Mouse (Mus musculus) mature B cell (primary cell): ENCODE measurements around the gene Nebl.

Experiments
- in situ Hi-C: fragments of 300-500 bp; cut with MboI; formaldehyde crosslinking; loops from 2 replicates; pipeline ENCODE4 v1.14.3; 2019

Nebl gene

DNA sequence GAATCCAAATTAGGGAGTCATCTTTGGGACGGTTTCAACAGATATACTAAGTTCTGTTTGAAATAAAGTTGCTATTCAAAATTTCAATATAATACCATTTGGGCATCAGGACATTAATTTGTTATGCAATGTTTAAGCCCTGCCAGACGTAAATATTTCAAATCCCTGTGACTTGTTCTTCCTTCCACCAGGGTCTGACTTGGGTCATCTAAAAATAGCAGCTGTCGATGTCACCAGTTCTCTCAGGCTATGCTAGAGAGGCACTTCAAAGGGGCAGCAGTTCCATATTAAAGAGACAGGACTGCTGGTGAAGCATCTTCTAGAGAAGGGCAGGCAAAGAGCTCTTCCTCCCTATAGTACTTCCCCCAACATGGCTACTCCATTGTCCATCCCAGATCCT, 107.3 kb downstream of the Nebl start:
- in situ Hi-C loops = no loop called here

- in situ Hi-C loops = no loop called here
Observed at GRCm38 (mm10) chr2:17610259-17610658, 121.0 kb downstream of the Nebl start.

DNA sequence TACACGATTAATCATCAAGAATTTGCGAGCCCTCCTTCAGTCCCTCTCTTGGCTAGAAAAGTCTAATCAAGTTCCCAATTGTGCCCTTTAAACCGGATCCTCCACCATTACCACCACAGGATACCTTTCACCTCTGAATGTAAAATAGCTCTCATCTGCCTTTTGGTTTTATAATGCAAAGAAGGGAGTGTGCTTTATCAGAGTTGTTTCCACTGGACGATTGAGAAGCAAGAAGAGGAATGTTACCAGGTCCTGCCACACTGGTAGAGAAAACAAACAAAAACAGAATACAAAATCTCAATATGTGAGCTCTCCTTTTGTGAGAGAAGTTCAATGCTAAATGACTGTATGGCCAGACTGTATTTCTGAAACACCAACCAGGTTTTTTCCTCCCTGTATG, 127.7 kb downstream of the Nebl start:
- in situ Hi-C loops = no loop called here

DNA sequence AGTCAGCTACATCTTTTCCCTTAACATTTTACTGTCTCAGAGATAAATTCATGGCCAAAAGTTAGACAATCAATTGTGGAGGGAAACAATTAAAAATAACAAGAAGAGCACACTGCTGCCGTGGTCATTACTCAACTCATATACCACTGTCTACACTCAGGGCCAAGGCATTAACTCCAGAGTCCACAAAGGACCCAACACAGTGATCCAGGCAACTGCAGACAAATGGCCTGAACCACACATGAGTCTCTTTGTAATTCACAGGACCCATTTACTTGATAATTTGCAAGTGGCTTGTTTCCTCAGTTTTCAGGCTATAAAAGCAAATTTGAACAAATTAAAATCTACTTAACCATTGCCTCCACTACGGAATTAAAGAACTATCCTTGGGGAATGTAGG, 130.6 kb downstream of the Nebl start:
- in situ Hi-C loops = no loop called here

DNA sequence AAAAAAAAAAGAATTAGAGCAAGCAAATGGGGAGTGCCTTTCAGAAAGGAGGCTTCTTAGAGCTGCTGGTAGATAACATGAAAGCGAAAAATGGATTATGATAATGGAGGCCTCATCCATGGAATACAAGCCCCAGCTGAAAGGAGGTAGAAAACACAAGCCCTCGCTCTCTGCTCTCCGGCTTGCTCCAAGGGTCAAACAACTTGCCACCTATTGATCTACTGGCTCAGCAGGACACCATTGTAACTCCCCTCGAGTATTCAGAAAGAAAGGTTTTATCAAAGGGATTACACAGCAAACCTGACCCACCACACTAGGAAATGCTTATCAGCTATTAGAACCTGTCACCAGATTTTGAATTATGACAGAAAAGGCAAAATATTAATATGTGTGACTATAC, 131.4 kb downstream of the Nebl start:
- in situ Hi-C loops = no loop called here

DNA sequence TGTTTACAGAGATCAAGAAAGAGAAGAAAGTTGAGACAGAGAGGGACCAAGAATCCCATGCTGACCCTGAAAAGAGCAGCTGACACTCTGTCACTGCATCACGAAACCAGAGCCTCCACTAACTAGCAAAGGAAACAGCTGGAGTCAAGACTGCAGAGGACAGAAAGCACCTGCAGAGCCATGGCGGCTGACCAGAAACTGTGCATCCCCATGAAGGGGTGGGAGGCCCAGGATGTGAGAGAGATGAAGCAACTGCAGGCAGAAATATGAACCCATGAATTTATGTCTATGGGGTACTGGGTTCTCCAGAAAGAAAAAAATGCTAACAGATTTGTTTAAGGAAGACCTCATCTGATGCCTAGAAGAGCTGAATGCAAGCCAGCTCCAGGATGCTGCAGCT, 133.3 kb downstream of the Nebl start:
- in situ Hi-C loops = no loop called here

- in situ Hi-C loops = no loop called here
Observed at GRCm38 (mm10) chr2:17589669-17590068, 141.6 kb downstream of the Nebl start.

GRCm38 (mm10) chr2:17585329-17585992, 145.8 kb downstream of the Nebl start:
- in situ Hi-C loops = no loop called here

GRCm38 (mm10) chr2:17575648-17576047, 155.6 kb downstream of the Nebl start:
- in situ Hi-C loops = no loop called here

DNA sequence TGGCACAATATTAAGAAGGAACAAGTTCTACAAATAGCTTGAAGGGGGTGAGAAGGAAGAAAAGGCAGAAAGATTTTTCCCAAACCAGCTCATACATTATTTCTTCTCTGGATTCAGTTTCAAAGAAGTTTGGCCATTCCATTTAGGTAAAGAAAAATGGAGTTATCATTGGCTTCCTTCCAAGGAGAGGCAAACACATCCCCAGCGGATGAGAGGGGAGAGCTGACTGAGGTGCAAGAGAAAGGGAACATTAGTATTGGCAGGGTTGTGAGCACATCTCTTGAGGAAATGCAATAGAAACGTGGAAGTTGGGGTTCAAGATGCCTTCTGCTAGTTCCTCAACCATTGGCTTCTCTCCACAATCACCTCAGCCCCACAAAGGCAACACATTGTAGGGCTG, 159.5 kb downstream of the Nebl start:
- in situ Hi-C loops = no loop called here

DNA sequence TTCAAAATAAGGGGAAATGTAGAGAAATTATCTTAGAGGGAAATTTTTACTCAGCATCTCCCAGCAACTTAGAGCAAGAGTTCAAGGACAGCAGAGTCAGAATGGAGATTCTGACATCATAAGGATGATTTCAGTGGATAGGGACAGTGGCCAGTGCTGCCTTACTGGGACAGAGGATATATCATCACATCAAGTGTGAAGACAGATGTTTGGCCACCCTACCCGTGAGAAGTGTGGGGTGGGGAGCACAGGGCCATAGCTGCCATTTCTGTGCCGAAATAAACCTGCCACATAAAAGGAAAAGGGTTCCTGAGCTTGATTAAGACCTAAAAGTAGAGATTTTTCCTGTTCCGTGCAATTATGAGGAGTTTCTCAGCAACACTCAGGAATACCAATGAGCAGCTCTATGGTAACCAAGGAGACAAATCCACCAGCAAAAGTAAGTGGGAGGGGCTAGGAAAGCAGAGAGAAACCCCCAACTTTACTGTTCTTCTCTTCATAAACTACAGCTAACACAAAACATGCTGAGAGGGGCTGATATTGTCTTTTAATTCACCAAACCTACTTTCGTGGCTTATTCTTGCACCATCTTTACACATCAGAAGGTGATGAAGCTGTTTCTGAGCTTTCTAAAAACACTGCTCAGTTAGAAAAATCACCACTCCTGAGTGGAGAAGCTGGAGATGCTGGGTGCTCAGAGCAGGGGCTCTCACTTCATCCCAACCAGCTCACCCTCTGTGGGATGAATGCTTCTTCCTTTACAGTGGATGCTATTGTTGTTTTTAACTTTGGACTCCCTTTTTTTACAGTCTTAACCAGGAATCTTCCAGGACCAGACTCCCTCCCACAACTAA, 172.1 kb downstream of the Nebl start:
- in situ Hi-C loops = no loop called here

DNA sequence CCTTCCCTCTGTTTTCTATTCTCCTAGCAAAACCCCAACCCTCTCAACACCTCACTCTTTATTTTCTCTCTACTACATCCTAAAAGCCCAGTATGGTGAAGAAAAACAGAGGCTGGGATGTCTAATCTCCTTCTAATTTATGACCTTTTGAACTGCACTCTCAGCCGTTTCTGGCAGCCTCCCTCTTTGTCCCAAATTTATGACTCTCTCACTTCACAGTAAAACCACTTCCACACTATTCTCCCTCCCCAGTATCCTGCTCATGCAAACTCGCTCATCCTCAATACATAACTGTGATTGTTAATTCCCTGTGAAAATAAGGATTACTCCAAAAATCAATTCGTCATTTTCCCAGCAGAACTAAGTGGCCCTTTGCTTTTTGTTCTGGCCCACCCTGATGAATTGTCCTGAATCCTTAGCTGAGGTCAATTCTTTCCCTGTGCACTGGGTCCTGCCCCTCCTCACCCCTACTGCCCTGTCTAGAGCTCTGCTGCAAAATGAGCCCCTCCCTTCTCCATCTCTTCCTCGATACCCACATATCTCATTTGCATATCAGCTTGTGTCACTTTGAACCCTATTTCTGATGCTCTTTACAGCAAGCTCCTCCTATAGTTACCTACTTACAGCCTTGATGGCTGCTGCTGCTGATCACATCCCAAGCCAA, 181.2 kb downstream of the Nebl start:
- in situ Hi-C loops = no loop called here

DNA sequence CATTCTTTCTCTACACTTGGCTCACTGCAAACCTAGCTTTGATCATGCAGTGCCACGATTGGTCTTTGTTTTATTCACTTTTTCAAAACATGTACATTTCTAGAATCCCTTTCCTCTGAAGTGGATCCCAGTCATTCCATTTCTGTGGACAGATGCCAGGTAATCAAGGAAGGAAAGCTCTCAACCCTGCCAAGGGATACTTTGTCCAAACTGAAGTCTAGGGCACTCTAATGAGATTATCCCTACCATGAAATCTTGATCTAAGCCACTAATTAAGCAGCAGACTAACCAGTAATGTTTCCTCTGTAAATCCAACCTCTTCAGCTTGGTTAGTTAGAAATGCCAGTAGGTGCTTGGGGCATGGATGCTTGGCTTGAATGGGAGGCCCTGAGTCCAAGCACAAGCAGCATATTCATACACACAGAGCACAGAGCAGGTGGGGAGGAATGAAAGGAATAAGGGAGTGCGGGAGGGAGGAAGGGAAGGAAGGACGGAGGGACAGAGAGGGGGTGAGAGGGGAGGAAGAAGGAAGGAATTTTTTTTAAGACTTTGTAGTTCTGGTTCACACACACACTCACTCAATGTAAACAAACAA, 184.8 kb downstream of the Nebl start:
- in situ Hi-C loops = no loop called here

DNA sequence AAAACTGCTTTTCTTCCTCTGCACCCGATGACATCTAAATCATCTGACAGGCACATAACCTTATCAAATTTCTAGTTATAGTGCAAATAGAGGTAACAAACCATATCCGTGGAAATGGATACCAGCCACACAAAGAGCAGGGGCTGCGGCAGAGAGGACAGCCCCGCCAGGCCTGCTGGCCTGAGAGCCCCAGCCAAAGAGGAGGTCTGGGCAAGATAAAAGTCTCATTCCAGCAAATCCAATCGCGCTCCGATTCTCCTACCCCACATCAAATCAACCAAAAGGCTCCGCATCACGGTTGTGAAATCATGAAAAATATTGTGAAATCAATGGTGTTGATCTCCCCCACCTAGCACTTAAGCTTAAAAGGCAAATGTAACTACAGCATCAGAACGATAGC, 191.5 kb downstream of the Nebl start:
- in situ Hi-C loops = no loop called here

DNA sequence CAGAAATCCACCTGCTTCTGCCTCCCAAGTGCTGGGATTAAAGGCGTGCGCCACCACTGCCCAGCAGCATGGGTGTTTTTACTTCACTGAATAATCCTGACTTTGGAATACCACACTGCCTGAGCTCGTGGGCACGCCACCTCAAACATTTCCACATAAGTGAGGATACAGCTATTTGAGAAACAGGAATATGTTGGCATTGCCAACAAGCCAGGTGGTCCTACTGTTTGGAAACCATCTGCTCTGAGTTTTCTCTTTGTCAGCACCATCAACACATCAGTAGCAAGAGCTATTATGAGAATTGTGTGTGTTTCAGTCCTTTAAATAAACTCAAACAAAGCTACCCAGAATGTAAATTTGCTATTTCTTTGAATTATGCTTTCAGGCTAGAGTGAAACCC, 192.8 kb downstream of the Nebl start:
- in situ Hi-C loops = no loop called here

GRCm38 (mm10) chr2:17531355-17532105, 199.7 kb downstream of the Nebl start:
- in situ Hi-C loops = no loop called here

- in situ Hi-C loops = no loop called here
Observed at GRCm38 (mm10) chr2:17525739-17526526, 205.3 kb downstream of the Nebl start.

DNA sequence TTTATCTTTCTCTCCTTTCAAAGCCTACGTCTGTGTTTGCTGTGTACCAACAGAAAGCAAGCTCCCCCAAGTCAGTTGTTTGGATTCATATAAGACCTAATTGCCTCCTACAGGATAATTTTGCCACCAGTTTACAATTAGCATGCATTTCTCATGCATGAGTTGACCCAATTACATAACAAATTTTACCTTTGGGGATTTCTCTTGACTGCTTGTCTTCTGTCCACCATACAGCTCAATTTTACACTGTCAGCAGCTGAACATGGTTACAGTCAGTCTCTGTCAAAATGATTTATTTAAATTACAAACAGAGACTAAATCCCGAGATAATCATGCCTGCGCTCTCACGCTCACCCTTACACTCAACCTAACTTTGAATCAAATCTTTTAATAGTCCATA, 206.1 kb downstream of the Nebl start:
- in situ Hi-C loops = no loop called here

DNA sequence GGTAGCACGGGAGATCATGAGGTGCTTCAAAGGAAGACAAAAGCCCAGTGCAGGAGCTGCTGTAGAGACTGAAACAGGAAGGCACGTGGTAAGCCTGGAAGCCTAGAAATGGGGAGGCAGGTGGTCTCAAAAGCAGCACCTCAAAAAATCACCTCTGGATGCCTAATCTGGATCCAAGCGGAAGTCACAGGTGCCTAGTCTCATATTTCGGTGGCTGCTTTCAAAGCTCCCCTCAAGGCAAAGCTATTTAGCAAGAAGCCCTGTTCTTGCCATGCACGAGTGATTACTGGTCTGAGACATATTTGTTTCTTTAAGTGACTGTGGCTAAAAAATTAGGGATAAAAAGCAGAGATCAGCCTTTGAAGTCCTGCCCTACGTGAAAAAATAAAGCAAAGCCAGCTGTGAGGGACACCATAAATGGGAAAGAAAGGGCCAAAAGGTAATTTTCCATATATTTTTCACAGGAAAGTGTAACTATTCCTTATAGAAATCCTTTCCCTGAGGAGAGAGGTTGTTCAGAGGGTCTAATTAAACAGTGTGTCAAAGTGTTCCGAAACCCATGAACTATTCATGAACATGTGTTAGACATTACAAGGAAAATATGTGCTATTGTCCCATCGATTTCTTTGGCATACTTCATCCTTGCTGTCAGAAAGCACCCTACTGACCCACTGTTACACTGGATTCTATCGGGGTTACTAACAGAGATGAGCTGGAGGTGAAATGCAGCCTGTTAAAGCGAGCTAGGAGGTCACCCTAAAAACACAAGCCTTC, 206.9 kb downstream of the Nebl start:
- in situ Hi-C loops = no loop called here

GRCm38 (mm10) chr2:17523791-17524190, 207.5 kb downstream of the Nebl start:
- in situ Hi-C loops = no loop called here
